Mouse (Mus musculus): Measurements from ENCODE around the gene Spock2.

Spock2 gene

GRCm38 (mm10) chr10:60166068-60166467 is 60.0 kb downstream of the Spock2 start:
- TF ChIP-seq GATA4 (IDR thresholded peaks at IDR 0.05; ENCODE audit: insufficient replicate concordance, low read length) = no peak

- TF ChIP-seq GATA4 (IDR thresholded peaks at IDR 0.05; ENCODE audit: insufficient replicate concordance, low read length) = no peak
Observed at GRCm38 (mm10) chr10:60168306-60168705, 62.3 kb downstream of the Spock2 start.

DNA sequence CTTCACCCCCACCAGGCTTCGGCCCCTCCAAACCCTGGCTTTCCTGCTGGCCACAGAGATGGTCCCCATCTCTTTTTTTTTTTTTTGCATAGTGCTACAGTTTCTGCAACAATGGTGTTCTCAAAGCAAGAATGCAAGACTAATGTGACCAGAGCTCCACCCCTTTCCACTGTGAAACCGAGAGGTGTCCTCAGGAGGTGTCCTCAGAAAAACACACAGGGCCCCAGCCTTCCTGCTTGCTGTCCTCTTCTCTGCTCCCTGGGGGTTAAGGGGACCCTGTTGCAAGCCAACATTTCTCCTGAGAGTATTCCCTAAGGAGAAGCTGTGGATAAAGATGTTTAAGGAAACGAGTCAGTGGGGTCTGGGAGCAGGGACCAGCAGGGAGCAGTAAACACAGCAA is 62.9 kb downstream of the Spock2 start:
- TF ChIP-seq GATA4 (IDR thresholded peaks at IDR 0.05; ENCODE audit: insufficient replicate concordance, low read length) = no peak

GRCm38 (mm10) chr10:60170326-60171089 is 64.5 kb downstream of the Spock2 start:
- TF ChIP-seq GATA4 (IDR thresholded peaks at IDR 0.05; ENCODE audit: insufficient replicate concordance, low read length) = no peak

DNA sequence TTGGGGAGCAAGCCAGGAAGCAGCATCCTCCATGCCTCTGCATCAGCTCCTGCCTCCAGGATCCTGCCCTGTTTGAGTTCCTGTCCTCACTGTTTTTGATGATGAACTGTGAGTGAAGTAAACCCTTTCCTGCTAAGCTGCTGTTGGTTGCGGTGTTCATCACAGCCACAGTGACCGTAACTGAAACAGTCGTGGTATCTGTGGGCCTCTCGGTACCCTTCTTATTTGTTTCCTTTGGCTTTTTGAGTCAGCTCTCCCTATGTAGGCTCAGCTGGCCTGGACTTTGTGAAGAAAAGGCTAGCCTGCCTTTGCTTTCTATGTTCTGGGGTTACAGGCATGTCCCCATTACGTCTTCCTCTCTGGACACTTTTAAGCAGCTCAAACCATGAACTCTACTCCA is 65.3 kb downstream of the Spock2 start:
- TF ChIP-seq GATA4 (IDR thresholded peaks at IDR 0.05; ENCODE audit: insufficient replicate concordance, low read length) = no peak

DNA sequence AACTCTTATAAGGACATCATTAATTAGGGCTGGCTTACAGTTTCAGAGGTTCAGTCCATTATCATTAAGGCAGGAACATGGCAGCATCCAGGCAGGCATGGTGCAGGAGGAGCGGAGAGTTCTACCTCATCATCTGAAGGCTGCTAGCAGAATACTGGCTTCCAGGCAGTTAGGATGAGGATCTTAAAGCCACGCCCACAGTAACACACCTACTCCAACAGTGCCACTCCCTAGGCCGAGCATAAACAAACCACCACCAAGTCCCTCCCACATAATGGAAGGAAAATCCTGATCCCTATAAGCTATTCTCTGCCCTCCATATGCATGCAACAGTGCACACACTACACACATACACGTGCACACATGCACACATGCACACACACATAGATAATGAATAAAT is 66.3 kb downstream of the Spock2 start:
- no peak for TF ChIP-seq GATA4 (IDR thresholded peaks at IDR 0.05; ENCODE audit: insufficient replicate concordance, low read length)

DNA sequence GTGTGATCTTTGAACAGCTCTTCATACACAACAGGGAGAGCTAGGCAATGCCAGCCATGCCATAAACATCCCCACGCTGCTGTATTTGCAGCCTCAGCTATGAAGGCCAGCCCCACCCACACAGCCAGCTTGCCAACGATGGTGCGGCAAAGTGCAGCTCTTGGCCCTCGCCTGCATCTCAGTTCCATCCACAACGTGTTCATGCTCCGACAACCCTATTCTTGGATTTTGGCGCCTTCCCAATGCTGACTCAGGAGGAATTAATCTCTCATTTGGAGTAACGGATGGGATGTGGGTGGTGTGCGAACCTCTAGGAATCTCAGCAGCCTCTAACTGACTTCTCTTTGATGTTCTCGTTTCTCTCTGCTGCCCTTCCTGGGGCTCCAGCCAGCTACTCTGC is 67.0 kb downstream of the Spock2 start:
- TF ChIP-seq GATA4 (IDR thresholded peaks at IDR 0.05; ENCODE audit: insufficient replicate concordance, low read length) = no peak

DNA sequence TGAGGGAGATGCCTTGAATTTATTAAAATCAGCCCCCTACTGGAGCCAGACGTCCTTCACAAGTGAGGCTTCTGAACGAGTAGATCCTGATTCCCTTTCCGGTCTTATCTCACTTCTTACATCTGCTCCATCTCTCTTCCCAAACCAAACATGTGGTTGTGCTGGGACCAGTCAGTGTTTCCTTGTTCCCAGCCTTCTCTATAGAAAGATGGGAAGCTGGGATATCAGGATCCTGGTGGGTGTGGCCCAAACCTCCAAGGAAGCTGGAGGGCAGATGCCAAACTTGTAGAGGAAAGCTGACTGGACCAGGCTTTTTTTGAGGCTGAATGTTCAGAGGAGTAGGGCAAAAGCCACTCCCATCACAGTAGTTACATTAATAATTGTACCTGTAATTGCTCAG is 68.5 kb downstream of the Spock2 start:
- no peak for TF ChIP-seq GATA4 (IDR thresholded peaks at IDR 0.05; ENCODE audit: insufficient replicate concordance, low read length)

Data from liver, adult (tissue).